Comparison of ENCODE assay signal across 16 mouse cellular contexts in the genomic region with DNA sequence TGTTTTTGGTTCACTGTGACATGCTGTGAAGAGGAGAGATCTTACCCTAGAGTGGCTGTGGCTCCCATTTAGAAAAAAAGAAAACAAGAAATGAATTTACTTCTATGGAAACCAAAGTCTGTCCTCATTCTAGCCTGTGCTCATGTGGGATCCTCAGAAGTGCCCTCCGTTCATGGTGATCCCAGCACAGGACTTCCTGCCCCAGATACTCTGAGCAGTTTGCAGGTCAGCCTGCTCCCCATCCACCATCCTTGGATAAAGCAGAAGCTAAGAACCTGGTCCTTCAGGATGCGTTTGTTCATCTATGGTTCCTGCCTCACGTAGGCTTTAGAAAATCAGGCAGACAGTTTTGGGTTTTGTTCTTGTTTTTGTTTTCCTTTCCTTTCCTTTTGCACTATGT. TPM values are rescaled to one million over a fixed set of nuclear protein-coding genes. Genes with fewer than 3 reads are reported as not detected.
A peak's percentile ranks its signal among the peaks of the same experiment; 100 is the strongest.
DNase-seq lines count a peak whose midpoint lies in the region; ATAC-seq and TF ChIP-seq lines count a peak whose summit lies in the region.
"Had no signal": no experiment of that assay in that cellular context is flagged by ENCODE, and none has a peak within 500 bp of the region (broad histone marks: within the 10 kb centered on the region; RNA-seq: fewer than 3 reads in every experiment).

No protein-coding gene starts in this region.

- peaks cover 63% of the 10 kb centered on the region for H3K4me1 ChIP-seq in heart, embryonic 12.5 days (replicated peaks)
- peaks cover 35% of the 10 kb centered on the region for H3K4me1 ChIP-seq in lung, embryonic 14.5 days (ENCODE audit: insufficient read depth)
- H3K4me1 ChIP-seq in lung, adult 2 months (ENCODE audit: control insufficient read depth, insufficient read depth, low read length), result peaks cover 3% of the 10 kb centered on the region; the same call in 1 of the 2 replicates
- peaks cover 61% of the 10 kb centered on the region for H3K4me1 ChIP-seq in embryonic facial prominence, embryonic 15.5 days

- 0 out of 2 replicates have a peak overlapping the region, but pooled peaks have one; percentile 26 for H3K9ac ChIP-seq in heart, embryonic 12.5 days
- no peak overlapping the region for H3K9ac ChIP-seq in lung, embryonic 14.5 days
- no peak overlapping the region for H3K9ac ChIP-seq in embryonic facial prominence, embryonic 15.5 days

- peak overlapping the region; percentile 88 for H3K4me2 ChIP-seq in heart, embryonic 12.5 days
- peak overlapping the region; percentile 85 for H3K4me2 ChIP-seq in lung, embryonic 14.5 days
- 0 out of 2 replicates have a peak overlapping the region, but pooled peaks have one; percentile 17 for H3K4me2 ChIP-seq in embryonic facial prominence, embryonic 15.5 days (replicated peaks)
- peak overlapping the region; percentile 82 for H3K4me2 ChIP-seq in myocyte (ENCODE audit: low read depth)

- TF ChIP-seq CTCF in lung, embryonic 14.5 days (IDR thresholded peaks at IDR 0.05; ENCODE audit: low read depth), result no peak
- no peak for TF ChIP-seq CTCF in lung, adult 2 months (IDR thresholded peaks at IDR 0.05; ENCODE audit: insufficient read depth, low read length)

- no peaks in the 10 kb centered on the region for H3K27me3 ChIP-seq in heart, embryonic 12.5 days (replicated peaks)
- no peaks in the 10 kb centered on the region for H3K27me3 ChIP-seq in lung, embryonic 14.5 days (ENCODE audit: insufficient read depth, low read length)
- H3K27me3 ChIP-seq in embryonic facial prominence, embryonic 15.5 days, result no peaks in the 10 kb centered on the region
- H3K27me3 ChIP-seq in myocyte (ENCODE audit: control insufficient read depth, insufficient read depth, insufficient read length), result no peaks in the 10 kb centered on the region
- H3K27me3 ChIP-seq: Patski had no signal

- no peak for ATAC-seq in heart, embryonic 12.5 days (ENCODE audit: insufficient number of reproducible peaks, low FRiP score)
- ATAC-seq in lung, embryonic 14.5 days (ENCODE audit: insufficient read depth), result no peak
- no peak for ATAC-seq in embryonic facial prominence, embryonic 15.5 days (ENCODE audit: insufficient number of reproducible peaks, low FRiP score, low TSS enrichment, low read depth)
- ATAC-seq: Patski had no signal

- WGBS in heart, embryonic 12.5 days, result 53% methylated on average over 3 of the region's 3 CpGs
- 61% methylated on average over 3 of the region's 3 CpGs for WGBS in lung, embryonic 14.5 days
- WGBS in lung, adult 2 months, result 66% methylated on average over 3 of the region's 3 CpGs
- 68% methylated on average over 3 of the region's 3 CpGs for WGBS in embryonic facial prominence, embryonic 15.5 days

- peak overlapping the region; percentile 26 for H3K27ac ChIP-seq in heart, embryonic 12.5 days (ENCODE audit: poor library complexity, severe bottlenecking)
- H3K27ac ChIP-seq in lung, embryonic 14.5 days (ENCODE audit: low read depth), result peak overlapping the region; percentile 2; the same call in 1 of the 2 replicates
- no peak overlapping the region for H3K27ac ChIP-seq in embryonic facial prominence, embryonic 15.5 days (replicated peaks)
- H3K27ac ChIP-seq: macrophage had no signal

- no peaks in the 10 kb centered on the region for H3K9me3 ChIP-seq in heart, embryonic 12.5 days (replicated peaks)
- no peaks in the 10 kb centered on the region for H3K9me3 ChIP-seq in lung, embryonic 14.5 days (ENCODE audit: low read depth, low read length)
- no peaks in the 10 kb centered on the region for H3K9me3 ChIP-seq in embryonic facial prominence, embryonic 15.5 days (replicated peaks)

- peaks cover 51% of the 10 kb centered on the region for H3K36me3 ChIP-seq in heart, embryonic 12.5 days
- H3K36me3 ChIP-seq in lung, embryonic 14.5 days (ENCODE audit: insufficient read depth), result peaks cover 57% of the 10 kb centered on the region
- H3K36me3 ChIP-seq in embryonic facial prominence, embryonic 15.5 days, result peaks cover 22% of the 10 kb centered on the region
- H3K36me3 ChIP-seq in myocyte (ENCODE audit: control insufficient read depth, insufficient read depth), result peaks cover 16% of the 10 kb centered on the region

- H3K79me2 ChIP-seq in myocyte (ENCODE audit: control insufficient read depth, insufficient read depth), result peaks cover 35% of the 10 kb centered on the region

- TF ChIP-seq POLR2A in lung, adult 2 months (IDR thresholded peaks at IDR 0.05; ENCODE audit: borderline replicate concordance, extremely low read depth, low read depth, low read length), result no peak
- TF ChIP-seq POLR2A in myocyte (IDR thresholded peaks at IDR 0.05; ENCODE audit: insufficient read length, low read depth), result no peak

- DNase-seq in heart, adult 8-10 months (ENCODE audit: low spot score), result no peak
- DNase-seq in lung, embryonic 14.5 days, result no peak
- no peak for DNase-seq in lung, adult 2 months
- no peak for DNase-seq in urinary bladder, postnatal 10 days (ENCODE audit: low spot score)
- no peak for DNase-seq in right cerebral cortex, postnatal 14 days
- DNase-seq: adrenal gland, postnatal 14 days; cerebellum, adult 11 months; left cerebral cortex, postnatal 4 days; thymus, postnatal 4 days had no signal

- peak overlapping the region; percentile 14; the same call in 1 of the 2 replicates for H3K4me3 ChIP-seq in heart, embryonic 12.5 days
- peak overlapping the region; percentile 78; the same call in 1 of the 2 replicates for H3K4me3 ChIP-seq in lung, embryonic 14.5 days (ENCODE audit: low read depth, low read length)
- no peak overlapping the region for H3K4me3 ChIP-seq in lung, adult 2 months (replicated peaks; ENCODE audit: extremely low read depth, low read depth, low read length)
- H3K4me3 ChIP-seq in embryonic facial prominence, embryonic 15.5 days (replicated peaks), result 0 out of 2 replicates have a peak overlapping the region, but pooled peaks have one; percentile 7
- H3K4me3 ChIP-seq in myocyte, result peak overlapping the region; percentile 85

- no peak overlapping the region for H3ac ChIP-seq in myocyte (ENCODE audit: control insufficient read depth, insufficient read length)

TF ChIP-seq in myocyte, 11 proteins besides CTCF, POLR2A, EP300 and RAD21:
- TF ChIP-seq TCF12 (IDR thresholded peaks at IDR 0.05; ENCODE audit: insufficient read depth, poor library complexity, severe bottlenecking) (no peak), SRF (IDR thresholded peaks at IDR 0.05; ENCODE audit: control insufficient read depth, insufficient read length, low read depth) (no peak), POLR2AphosphoS2 (IDR thresholded peaks at IDR 0.05; ENCODE audit: insufficient read length, low read depth) (no peak), TCF3 (IDR thresholded peaks at IDR 0.05; ENCODE audit: insufficient read length, low read depth) (no peak), E2F4 (IDR thresholded peaks at IDR 0.05; ENCODE audit: insufficient read depth) (no peak), MYOD1 (IDR thresholded peaks at IDR 0.05; ENCODE audit: control insufficient read depth in 1 of 3, insufficient read length in 2 of 3, low read depth in 2 of 3) (no peak), CEBPB (IDR thresholded peaks at IDR 0.05; ENCODE audit: insufficient read depth, poor library complexity, severe bottlenecking) (no peak), USF1 (IDR thresholded peaks at IDR 0.05; ENCODE audit: low read depth) (no peak), REST (IDR thresholded peaks at IDR 0.05; ENCODE audit: insufficient read depth, insufficient read length) (no peak), MYOG (IDR thresholded peaks at IDR 0.05; ENCODE audit: control insufficient read depth in 1 of 3, insufficient read depth in 1 of 3, insufficient read length in 2 of 3, low read depth in 2 of 3) (no peak), MAX (IDR thresholded peaks at IDR 0.05; ENCODE audit: low read depth) (no peak)

RNA-seq across cellular contexts. Expression of gene Lamb1, which starts 3.3 kb away (rescaled TPM):
- 127 and 132 TPM in 2 replicates for polyA plus RNA-seq in heart, embryonic 12.5 days (2016; fragmentation: Nextera tagmentation; extraction: Ambion mirVana)
- total RNA-seq in heart, adult 8-10 months (2022), result 10 to 100 TPM; 44.0 to 51.1 (median 48.7) TPM
- polyA plus RNA-seq in lung, embryonic 14.5 days (2014; fragmentation: Nextera tagmentation; extraction: Ambion mirVana), result 118 and 123 TPM in 2 replicates
- polyA plus RNA-seq in lung, adult 2 months (2012; rRNA removed), result 48.4 and 53.4 TPM in 2 replicates
- polyA plus RNA-seq in embryonic facial prominence, embryonic 15.5 days (2015; fragmentation: Nextera tagmentation; extraction: Ambion mirVana), result 68.5 and 70.9 TPM in 2 replicates
- 69.4 TPM for polyA plus RNA-seq in myocyte (2012; fragmentation: generic; extraction: Trizol)
- total RNA-seq: hematopoietic stem cell, adult 5-6 weeks had no signal

RNA-seq across cellular contexts. Expression of gene Gm6993, which starts 27.7 kb away (rescaled TPM):
- polyA plus RNA-seq in heart, embryonic 12.5 days (2016; fragmentation: Nextera tagmentation; extraction: Ambion mirVana), result not detected in 2 replicates
- not detected for total RNA-seq in heart, adult 8-10 months (2022)
- not detected in 2 replicates for polyA plus RNA-seq in lung, embryonic 14.5 days (2014; fragmentation: Nextera tagmentation; extraction: Ambion mirVana)
- polyA plus RNA-seq in lung, adult 2 months (2012; rRNA removed), result not detected in 2 replicates
- polyA plus RNA-seq in embryonic facial prominence, embryonic 15.5 days (2015; fragmentation: Nextera tagmentation; extraction: Ambion mirVana), result not detected in 2 replicates
- not detected for polyA plus RNA-seq in myocyte (2012; fragmentation: generic; extraction: Trizol)
- total RNA-seq: adrenal gland, postnatal 14 days; hematopoietic stem cell, adult 5-6 weeks; left cerebral cortex, postnatal 4 days; monocyte, adult 5-6 weeks had no signal
- polyA plus RNA-seq: macrophage, Patski had no signal

Comparison
In these comparisons a context has a peak if more than half of its experiments do, and no peak if none do; other contexts are left out.
1. H3K4me2 ChIP-seq: peak in every context shown above with its lines; median percentile 88 in heart, embryonic 12.5 days; 85 in lung, embryonic 14.5 days; 82 in myocyte; 17 in embryonic facial prominence, embryonic 15.5 days.